10 mouse cellular contexts compared by ENCODE assay signal in genomic region chr13:69460635-69461465, GRCm38 (mm10).
A peak's percentile ranks its signal among the peaks of the same experiment; 100 is the strongest.
DNase-seq lines count a peak whose midpoint lies in the region; ATAC-seq and TF ChIP-seq lines count a peak whose summit lies in the region.
"Had no signal": no experiment of that assay in that cellular context is flagged by ENCODE, and none has a peak within 500 bp of the region (broad histone marks: within the 10 kb centered on the region; RNA-seq: fewer than 3 reads in every experiment).

No protein-coding gene starts in this region.

- peaks cover 8% of the 10 kb centered on the region; the same call in 1 of the 2 replicates for H3K4me1 ChIP-seq in kidney, embryonic 15.5 days
- H3K4me1 ChIP-seq in limb, embryonic 11.5 days (ENCODE audit: control insufficient read depth, insufficient read depth, low read length), result 0 out of 2 replicates have a peak, but pooled peaks cover 2% of the 10 kb centered on the region
- H3K4me1 ChIP-seq in neural tube, embryonic 12.5 days, result no peaks in the 10 kb centered on the region; the same call in 1 of the 2 replicates
- H3K4me1 ChIP-seq: heart, embryonic 13.5 days had no signal

- H3K4me3 ChIP-seq in gastrocnemius, adult 2 months, result peak overlapping the region; percentile 64
- H3K4me3 ChIP-seq in kidney, embryonic 15.5 days (replicated peaks), result no peak overlapping the region
- no peak overlapping the region for H3K4me3 ChIP-seq in limb, embryonic 11.5 days (ENCODE audit: low read depth, low read length)
- H3K4me3 ChIP-seq in neural tube, embryonic 12.5 days, result no peak overlapping the region
- H3K4me3 ChIP-seq: heart, embryonic 13.5 days had no signal

- WGBS in kidney, embryonic 15.5 days, result 44% methylated on average over 17 of the region's 17 CpGs
- 51% methylated on average over 17 of the region's 17 CpGs for WGBS in limb, embryonic 11.5 days
- WGBS in neural tube, embryonic 12.5 days, result 47% methylated on average over 17 of the region's 17 CpGs

- H3K9me3 ChIP-seq in kidney, embryonic 15.5 days (replicated peaks), result no peaks in the 10 kb centered on the region
- H3K9me3 ChIP-seq in limb, embryonic 11.5 days (ENCODE audit: control insufficient read depth, low read length), result no peaks in the 10 kb centered on the region
- no peaks in the 10 kb centered on the region for H3K9me3 ChIP-seq in neural tube, embryonic 12.5 days
- H3K9me3 ChIP-seq: heart, embryonic 13.5 days had no signal

- peak; percentile 37; the same call in 1 of the 2 replicates for ATAC-seq in kidney, embryonic 15.5 days (replicated peaks; ENCODE audit: low FRiP score)
- peak; percentile 37; the same call in 1 of the 2 replicates for ATAC-seq in limb, embryonic 11.5 days (ENCODE audit: insufficient number of reproducible peaks, low FRiP score, low TSS enrichment, low read depth)
- peak; percentile 30; the same call in 1 of the 2 replicates for ATAC-seq in neural tube, embryonic 12.5 days (ENCODE audit: low FRiP score, low read depth)

- peak; percentile 14 to 19 for DNase-seq in cerebellum, postnatal 36 days
- no peak for DNase-seq in cerebellum, adult 11-12 months
- peak; percentile 45 for DNase-seq in adrenal gland, adult 2 months
- peak; percentile 63 for DNase-seq in gastrocnemius, adult 2 months
- DNase-seq in limb, embryonic 11.5 days (ENCODE audit: low spot score), result peak; percentile 77
- no peak for DNase-seq in T-cell, adult 2 months (ENCODE audit: low spot score)

- no peaks in the 10 kb centered on the region for H3K36me3 ChIP-seq in kidney, embryonic 15.5 days
- no peaks in the 10 kb centered on the region for H3K36me3 ChIP-seq in limb, embryonic 11.5 days (ENCODE audit: control insufficient read depth, insufficient read depth, low read length)
- H3K36me3 ChIP-seq in neural tube, embryonic 12.5 days, result no peaks in the 10 kb centered on the region
- H3K36me3 ChIP-seq: G1E; heart, embryonic 13.5 days had no signal

- 0 out of 2 replicates have a peak, but pooled peaks cover 5% of the 10 kb centered on the region for H3K27me3 ChIP-seq in kidney, embryonic 15.5 days
- H3K27me3 ChIP-seq in limb, embryonic 11.5 days (ENCODE audit: control insufficient read depth, insufficient read depth, low read length), result no peaks in the 10 kb centered on the region
- no peaks in the 10 kb centered on the region for H3K27me3 ChIP-seq in neural tube, embryonic 12.5 days (replicated peaks)
- H3K27me3 ChIP-seq: heart, embryonic 13.5 days had no signal

- TF ChIP-seq CTCF in gastrocnemius, adult 2 months (IDR thresholded peaks at IDR 0.05), result peak; percentile 85

- intact Hi-C loops in gastrocnemius, adult 2 months (cut with DNase I), result loop anchor here (2.0 to 10.0 kb wide), 4 partner anchors 284 to 854 kb away; no protein-coding TSS in a partner anchor

- H3K9ac ChIP-seq in kidney, embryonic 15.5 days, result no peak overlapping the region
- H3K9ac ChIP-seq in limb, embryonic 11.5 days (ENCODE audit: low read length), result no peak overlapping the region
- no peak overlapping the region for H3K9ac ChIP-seq in neural tube, embryonic 12.5 days
- H3K9ac ChIP-seq: heart, embryonic 13.5 days had no signal

- 0 out of 2 replicates have a peak overlapping the region, but pooled peaks have one; percentile 9 for H3K4me2 ChIP-seq in kidney, embryonic 15.5 days
- H3K4me2 ChIP-seq in limb, embryonic 11.5 days (ENCODE audit: low read depth, severe bottlenecking), result no peak overlapping the region
- H3K4me2 ChIP-seq in neural tube, embryonic 12.5 days (replicated peaks), result no peak overlapping the region
- H3K4me2 ChIP-seq: heart, embryonic 13.5 days had no signal

- H3K27ac ChIP-seq in gastrocnemius, adult 2 months, result no peak overlapping the region
- no peak overlapping the region for H3K27ac ChIP-seq in kidney, embryonic 15.5 days
- no peak overlapping the region for H3K27ac ChIP-seq in limb, embryonic 11.5 days (replicated peaks; ENCODE audit: low read depth, low read length)
- no peak overlapping the region for H3K27ac ChIP-seq in neural tube, embryonic 12.5 days
- H3K27ac ChIP-seq: heart, embryonic 13.5 days had no signal

Comparison
In these comparisons a context has a peak if more than half of its experiments do, and no peak if none do; other contexts are left out.
1. DNase-seq: peak in cerebellum, postnatal 36 days (2 of 2), adrenal gland, adult 2 months (single experiment), gastrocnemius, adult 2 months (single experiment) and limb, embryonic 11.5 days (single experiment); none in cerebellum, adult 11-12 months (single experiment) and T-cell, adult 2 months (single experiment).
2. Peak in every context shown above with its lines, with median percentiles within 50 percentile points of each other: ATAC-seq.